Mouse (Mus musculus) ES-CJ7 (cell line): ENCODE data around the gene Elovl2.
A peak's percentile ranks its signal among the peaks of the same experiment; 100 is the strongest.

Experiments used
- DNase-seq: peaks from one replicate; pipeline ENCODE4 v3.0.0; 2011; ENCODE audit warnings: low read depth, low spot score

The Elovl2 gene

DNA sequence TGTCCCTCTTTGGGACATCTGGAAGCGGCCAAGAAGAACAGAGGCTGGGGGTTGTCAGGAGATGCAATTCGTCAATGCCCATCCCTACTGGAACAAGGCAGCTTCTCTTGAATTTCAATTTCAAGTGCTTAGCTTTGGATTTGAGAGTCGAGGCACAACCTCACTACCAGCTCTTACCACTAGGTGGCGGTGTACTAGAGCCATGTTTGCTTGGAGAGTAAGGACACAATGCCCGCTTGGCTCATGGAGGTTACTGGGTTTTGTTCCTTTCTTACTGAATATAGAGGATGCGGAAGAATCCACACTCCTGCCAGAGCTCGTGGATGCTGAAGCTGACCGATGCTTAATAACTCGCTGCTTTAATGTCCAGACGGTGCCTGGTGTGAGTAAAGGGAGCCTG, 73.9 kb downstream of the Elovl2 start:
- DNase-seq, result peak; percentile 97

DNA sequence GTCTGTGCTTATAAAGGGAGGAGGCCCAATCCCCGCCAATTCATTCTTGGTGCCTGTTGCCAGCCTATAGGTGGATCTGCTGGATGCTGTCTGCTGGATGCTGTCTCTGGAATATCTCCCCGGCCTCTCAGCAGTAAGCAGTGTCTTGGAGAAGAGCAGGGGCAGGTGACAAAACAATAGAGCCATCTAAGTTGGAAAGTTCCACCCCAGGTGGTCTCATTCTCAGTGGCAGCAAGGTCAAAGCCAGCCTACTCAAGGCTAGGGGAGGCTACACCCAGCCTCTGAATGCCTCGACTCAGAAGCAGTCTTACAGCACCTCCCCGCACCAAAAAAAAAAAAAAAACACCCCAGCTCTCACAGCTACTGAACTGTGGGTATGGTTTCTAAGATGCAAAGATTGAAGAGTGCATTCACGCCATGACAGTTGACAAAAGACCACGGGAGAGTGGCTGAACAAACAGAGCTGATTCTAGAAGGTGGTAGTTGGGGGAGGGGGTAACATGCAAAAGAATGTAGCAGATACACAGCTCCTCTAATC, 74.7 kb downstream of the Elovl2 start:
- DNase-seq, result peak; percentile 98

DNA sequence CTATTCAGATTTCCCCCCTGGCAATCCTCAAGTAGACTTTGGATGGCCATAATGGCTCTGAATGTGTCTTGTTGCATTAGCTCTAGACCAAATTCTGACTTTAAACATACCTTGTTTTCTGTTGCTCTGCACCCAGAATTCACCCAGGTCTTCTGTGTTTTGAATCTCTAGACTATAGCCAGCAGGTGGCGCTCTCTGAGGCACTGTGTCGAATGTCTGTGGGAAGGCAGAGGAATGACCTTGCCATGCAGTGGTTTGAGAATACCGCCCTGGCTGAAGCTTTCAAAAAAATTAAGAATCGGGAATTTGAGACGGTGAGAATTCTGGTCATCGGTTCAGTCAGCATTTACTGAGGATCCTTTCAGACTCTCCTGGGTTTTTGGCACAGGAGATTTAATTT, 85.3 kb downstream of the Elovl2 start:
- peak; percentile 84 for DNase-seq
